ENCODE assay signal across 11 mouse cellular contexts in the genomic region with DNA sequence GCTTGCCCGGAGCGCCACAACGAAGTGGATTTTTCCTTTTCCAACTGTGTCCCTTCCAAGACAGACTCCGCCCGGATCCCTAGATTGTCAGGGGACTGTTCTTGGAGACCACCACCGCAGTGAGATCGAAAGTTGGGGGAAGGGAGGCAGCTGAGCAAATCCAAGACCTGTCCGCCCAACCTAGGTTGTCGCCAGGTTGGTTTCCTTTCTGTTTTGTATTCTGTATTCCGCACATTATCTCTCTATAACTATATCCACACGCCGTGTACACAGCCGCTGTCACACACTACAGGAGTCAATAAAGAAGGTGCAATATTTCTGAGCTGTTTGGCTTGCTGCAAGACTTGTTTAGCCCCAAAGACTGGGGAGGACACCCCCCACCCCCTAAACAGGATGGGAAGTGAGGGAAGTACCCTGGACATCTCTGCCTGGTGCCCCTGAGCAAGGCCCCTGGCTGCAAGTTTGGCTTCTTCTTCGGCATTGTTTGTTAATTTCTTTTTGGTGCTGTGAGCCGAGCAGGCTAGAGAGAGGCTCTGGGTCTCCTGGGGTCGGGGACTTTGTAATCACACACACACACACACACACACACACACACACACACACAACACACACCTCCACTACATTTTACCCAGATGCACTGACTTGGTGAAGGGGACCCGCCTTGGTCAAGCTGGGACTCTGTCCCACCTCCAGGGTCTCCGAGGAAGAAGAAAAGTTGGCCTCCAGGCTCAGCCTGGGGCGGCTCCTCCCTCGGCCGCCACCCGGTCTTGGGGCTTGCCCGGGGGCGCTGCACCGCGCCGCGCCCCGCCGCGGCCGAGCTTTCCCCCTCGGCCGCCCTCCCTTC. TPM values are rescaled to one million over a fixed set of nuclear protein-coding genes. Genes with fewer than 3 reads are reported as not detected.
DNase-seq lines count a peak whose midpoint lies in the region; ATAC-seq and TF ChIP-seq lines count a peak whose summit lies in the region.
"Had no signal": no experiment of that assay in that cellular context is flagged by ENCODE, and none has a peak within 500 bp of the region (broad histone marks: within the 10 kb centered on the region; RNA-seq: fewer than 3 reads in every experiment).

No protein-coding gene starts in this region.

- peaks cover 96% of the 10 kb centered on the region for H3K27me3 ChIP-seq in kidney, embryonic 14.5 days (ENCODE audit: control insufficient read depth, insufficient read depth, low read length)
- H3K27me3 ChIP-seq in kidney, adult 2 months (replicated peaks; ENCODE audit: control insufficient read depth, insufficient read depth, low read length) = peaks cover 16% of the 10 kb centered on the region
- peaks cover 100% of the 10 kb centered on the region for H3K27me3 ChIP-seq in embryonic facial prominence, embryonic 13.5 days
- peaks cover 62% of the 10 kb centered on the region for H3K27me3 ChIP-seq in intestine, embryonic 14.5 days (replicated peaks; ENCODE audit: control insufficient read depth, insufficient read depth, low read length)
- peaks cover 98% of the 10 kb centered on the region for H3K27me3 ChIP-seq in neural tube, embryonic 11.5 days (ENCODE audit: control insufficient read depth, insufficient read depth, low read length)

- no peak for DNase-seq in kidney, adult 2 months
- peak; percentile 85 for DNase-seq in intestine, embryonic 14.5 days (ENCODE audit: low spot score)
- no peak for DNase-seq in neural tube, embryonic 11.5 days (ENCODE audit: low spot score)
- no peak for DNase-seq in adipocyte (ENCODE audit: low spot score)
- DNase-seq in cerebellum, postnatal 25 days = no peak

- peaks cover 15% of the 10 kb centered on the region; the same call in 1 of the 2 replicates for H3K4me1 ChIP-seq in kidney, embryonic 14.5 days (ENCODE audit: control insufficient read depth, insufficient read depth, low read length)
- H3K4me1 ChIP-seq in kidney, adult 2 months (ENCODE audit: control insufficient read depth, insufficient read depth, low read length) = 0 out of 2 replicates have a peak, but pooled peaks cover 7% of the 10 kb centered on the region
- H3K4me1 ChIP-seq in embryonic facial prominence, embryonic 13.5 days = peaks cover 33% of the 10 kb centered on the region
- peaks cover 21% of the 10 kb centered on the region for H3K4me1 ChIP-seq in intestine, embryonic 14.5 days (replicated peaks; ENCODE audit: control insufficient read depth, insufficient read depth, low read length)
- H3K4me1 ChIP-seq in neural tube, embryonic 11.5 days (ENCODE audit: control insufficient read depth, insufficient read depth, low read length) = peaks cover 16% of the 10 kb centered on the region

- no peak for TF ChIP-seq POLR2A in kidney, adult 2 months (IDR thresholded peaks at IDR 0.05; ENCODE audit: low read depth, low read length)

- no peaks in the 10 kb centered on the region for H3K9me3 ChIP-seq in kidney, embryonic 14.5 days (ENCODE audit: control insufficient read depth, low read length)
- H3K9me3 ChIP-seq in embryonic facial prominence, embryonic 13.5 days = no peaks in the 10 kb centered on the region; the same call in 1 of the 2 replicates
- no peaks in the 10 kb centered on the region for H3K9me3 ChIP-seq in intestine, embryonic 14.5 days (ENCODE audit: control insufficient read depth, low read length)
- no peaks in the 10 kb centered on the region for H3K9me3 ChIP-seq in neural tube, embryonic 11.5 days (ENCODE audit: control insufficient read depth, low read length)

- TF ChIP-seq CTCF in kidney, adult 2 months (conservative IDR thresholded peaks at IDR 0.05; ENCODE audit: insufficient read depth, insufficient read length, low read depth, low read length) = no peak

- under 1% methylated on average over 32 of the region's 34 CpGs for WGBS in kidney, embryonic 14.5 days
- 5% methylated on average over 33 of the region's 34 CpGs for WGBS in kidney, adult 2 months
- under 1% methylated on average over 33 of the region's 34 CpGs for WGBS in embryonic facial prominence, embryonic 13.5 days
- WGBS in intestine, embryonic 14.5 days = under 1% methylated on average over 34 of the region's 34 CpGs
- WGBS in neural tube, embryonic 11.5 days = under 1% methylated on average over 32 of the region's 34 CpGs

- H3K9ac ChIP-seq in kidney, embryonic 14.5 days (ENCODE audit: low read depth, low read length) = peak overlapping the region; percentile 2; the same call in 1 of the 2 replicates
- H3K9ac ChIP-seq in embryonic facial prominence, embryonic 13.5 days = peak overlapping the region; percentile 49; the same call in 1 of the 2 replicates
- H3K9ac ChIP-seq in intestine, embryonic 14.5 days (ENCODE audit: low read length) = peak overlapping the region; percentile 83
- H3K9ac ChIP-seq in neural tube, embryonic 11.5 days (ENCODE audit: low read length) = no peak overlapping the region

- H3K36me3 ChIP-seq in kidney, embryonic 14.5 days (ENCODE audit: control insufficient read depth, insufficient read depth, low read length) = no peaks in the 10 kb centered on the region
- H3K36me3 ChIP-seq in kidney, adult 2 months (ENCODE audit: control insufficient read depth, insufficient read depth, low read length) = no peaks in the 10 kb centered on the region
- no peaks in the 10 kb centered on the region for H3K36me3 ChIP-seq in embryonic facial prominence, embryonic 13.5 days
- H3K36me3 ChIP-seq in intestine, embryonic 14.5 days (ENCODE audit: control insufficient read depth, insufficient read depth, low read length) = peaks cover 14% of the 10 kb centered on the region; the same call in 1 of the 2 replicates
- no peaks in the 10 kb centered on the region for H3K36me3 ChIP-seq in neural tube, embryonic 11.5 days (ENCODE audit: control insufficient read depth, insufficient read depth, low read length)

- peak overlapping the region; percentile 22 for H3K4me2 ChIP-seq in kidney, embryonic 14.5 days (replicated peaks; ENCODE audit: low read depth, low read length)
- H3K4me2 ChIP-seq in embryonic facial prominence, embryonic 13.5 days = peak overlapping the region; percentile 56
- peak overlapping the region; percentile 71 for H3K4me2 ChIP-seq in intestine, embryonic 14.5 days (ENCODE audit: low read length)
- H3K4me2 ChIP-seq in neural tube, embryonic 11.5 days (ENCODE audit: low read depth) = peak overlapping the region; percentile 35

- no peak overlapping the region for H3K27ac ChIP-seq in kidney, embryonic 14.5 days (ENCODE audit: low read depth, low read length)
- H3K27ac ChIP-seq in kidney, adult 2 months (ENCODE audit: insufficient read depth, low read depth, low read length) = no peak overlapping the region
- H3K27ac ChIP-seq in embryonic facial prominence, embryonic 13.5 days = no peak overlapping the region
- peak overlapping the region; percentile 74 for H3K27ac ChIP-seq in intestine, embryonic 14.5 days (ENCODE audit: low read depth)
- H3K27ac ChIP-seq in neural tube, embryonic 11.5 days (ENCODE audit: low read depth, low read length) = no peak overlapping the region

- peak overlapping the region; percentile 25 for H3K4me3 ChIP-seq in kidney, embryonic 14.5 days (ENCODE audit: low read length)
- H3K4me3 ChIP-seq in kidney, adult 2 months (ENCODE audit: insufficient read depth, low read depth, low read length) = no peak overlapping the region
- peak overlapping the region; percentile 39 for H3K4me3 ChIP-seq in embryonic facial prominence, embryonic 13.5 days
- H3K4me3 ChIP-seq in intestine, embryonic 14.5 days (ENCODE audit: low read depth, low read length) = peak overlapping the region; percentile 67
- H3K4me3 ChIP-seq in neural tube, embryonic 11.5 days (ENCODE audit: low read depth, low read length) = peak overlapping the region; percentile 21; the same call in 1 of the 2 replicates
- H3K4me3 ChIP-seq: erythroblast, embryonic 14.5 days had no signal

- ATAC-seq in kidney, embryonic 14.5 days (ENCODE audit: low FRiP score, low TSS enrichment) = no peak
- no peak for ATAC-seq in embryonic facial prominence, embryonic 13.5 days (ENCODE audit: insufficient number of reproducible peaks, insufficient read depth, low FRiP score, low TSS enrichment, low read depth)
- ATAC-seq in intestine, embryonic 14.5 days (replicated peaks; ENCODE audit: low FRiP score, low TSS enrichment, low read depth) = no peak
- 0 out of 2 replicates have a peak, but pooled peaks have one; percentile 5 for ATAC-seq in neural tube, embryonic 11.5 days (ENCODE audit: insufficient read depth, low FRiP score, low TSS enrichment)
- no peak for ATAC-seq in erythroblast, adult 5-6 weeks (replicated peaks; ENCODE audit: low FRiP score, poor library complexity, severe bottlenecking)

RNA-seq across cellular contexts. Expression of a gene that starts 3.7 kb away (rescaled TPM):
- 0.14 TPM in 1 of 2 replicates, not detected in the other for polyA plus RNA-seq in kidney, embryonic 14.5 days (2014; fragmentation: Nextera tagmentation; extraction: Ambion mirVana)
- not detected in 2 replicates for polyA plus RNA-seq in kidney, adult 2 months (2012; rRNA removed)
- 1.4 and 4.2 TPM in 2 replicates for polyA plus RNA-seq in embryonic facial prominence, embryonic 13.5 days (2015; fragmentation: Nextera tagmentation; extraction: Ambion mirVana)
- 82.3 and 83.9 TPM in 2 replicates for polyA plus RNA-seq in intestine, embryonic 14.5 days (2014; fragmentation: Nextera tagmentation; extraction: Ambion mirVana)
- 0.11 and 0.41 TPM in 2 replicates for polyA plus RNA-seq in neural tube, embryonic 11.5 days (2014; fragmentation: Nextera tagmentation; extraction: Ambion mirVana)
- total RNA-seq in erythroblast, adult 5-6 weeks (2015; ENCODE audit: low replicate concordance) = 1.7 TPM in 1 of 2 replicates, not detected in the other
- total RNA-seq in erythroblast, adult 5-6 weeks (2017; ENCODE audit: low replicate concordance) = not detected in 2 replicates
- total RNA-seq: left cerebral cortex, postnatal 10 days; MEL had no signal
- polyA plus RNA-seq: erythroblast, embryonic 14.5 days had no signal

RNA-seq across cellular contexts. Expression of a gene that starts 58.9 kb away (rescaled TPM):
- polyA plus RNA-seq in kidney, embryonic 14.5 days (2014; fragmentation: Nextera tagmentation; extraction: Ambion mirVana) = 13.6 TPM in 2 replicates
- 83.2 and 93.1 TPM in 2 replicates for polyA plus RNA-seq in kidney, adult 2 months (2012; rRNA removed)
- 13.6 and 16.5 TPM in 2 replicates for polyA plus RNA-seq in embryonic facial prominence, embryonic 13.5 days (2015; fragmentation: Nextera tagmentation; extraction: Ambion mirVana)
- 18.6 and 21.4 TPM in 2 replicates for polyA plus RNA-seq in intestine, embryonic 14.5 days (2014; fragmentation: Nextera tagmentation; extraction: Ambion mirVana)
- polyA plus RNA-seq in neural tube, embryonic 11.5 days (2014; fragmentation: Nextera tagmentation; extraction: Ambion mirVana) = 10.1 and 11.0 TPM in 2 replicates
- total RNA-seq in erythroblast, adult 5-6 weeks (2015; ENCODE audit: low replicate concordance) = 3.8 and 12.1 TPM in 2 replicates
- 9.7 and 10.9 TPM in 2 replicates for total RNA-seq in erythroblast, adult 5-6 weeks (2017; ENCODE audit: low replicate concordance)

Comparison
In these comparisons a context has a peak if more than half of its experiments do, and no peak if none do; other contexts are left out.
1. RNA of a gene that starts 3.7 kb away (polyA plus RNA-seq): 82.3 to 83.9 TPM in intestine, embryonic 14.5 days; 1.4 to 4.2 TPM in embryonic facial prominence, embryonic 13.5 days, 0.14 TPM in kidney, embryonic 14.5 days, 0.11 to 0.41 TPM in neural tube, embryonic 11.5 days and not detected in kidney, adult 2 months; every median in the first group is over 10 times any median in the second.
2. Peak in every context shown above with its lines, with median percentiles within 50 percentile points of each other: H3K4me2 ChIP-seq.